Mouse (Mus musculus) adrenal gland, postnatal 10 days (tissue): ENCODE measurements around the gene Inpp5f. TPM values are rescaled to one million over a fixed set of nuclear protein-coding genes. Genes with fewer than 3 reads are reported as not detected.
"Not testable (repeated sequence)": the region's sequence is repeated elsewhere in the genome, so short reads cannot be mapped to it uniquely, and the experiment has no call there.

Experiments used
- DNase-seq: peaks from one replicate; pipeline ENCODE4 v3.0.0; 2021; ENCODE audit warnings: mixed read lengths
- total RNA-seq, 2 experiments: library from RNA; stranded (reverse); gene quantifications; 2 replicates each; pipeline ENCODE4 v1.2.3; 2021

The Inpp5f gene
- total RNA-seq, 2 experiments from 2014 or later = 19.7 to 28.0 TPM

GRCm38 (mm10) chr7:128656970-128657369, 45.8 kb downstream of the Inpp5f start:
- no peak for DNase-seq

- no peak for DNase-seq
Measured at GRCm38 (mm10) chr7:128663906-128664305, 52.8 kb downstream of the Inpp5f start.

GRCm38 (mm10) chr7:128664861-128665377, 53.8 kb downstream of the Inpp5f start:
- DNase-seq = no peak

GRCm38 (mm10) chr7:128667788-128668187, 56.7 kb downstream of the Inpp5f start:
- DNase-seq = no peak

- DNase-seq = no peak
Measured at GRCm38 (mm10) chr7:128668831-128669230, 57.7 kb downstream of the Inpp5f start.

- peak; percentile 28 for DNase-seq
Measured at GRCm38 (mm10) chr7:128671952-128672351, 60.8 kb downstream of the Inpp5f start.

DNA sequence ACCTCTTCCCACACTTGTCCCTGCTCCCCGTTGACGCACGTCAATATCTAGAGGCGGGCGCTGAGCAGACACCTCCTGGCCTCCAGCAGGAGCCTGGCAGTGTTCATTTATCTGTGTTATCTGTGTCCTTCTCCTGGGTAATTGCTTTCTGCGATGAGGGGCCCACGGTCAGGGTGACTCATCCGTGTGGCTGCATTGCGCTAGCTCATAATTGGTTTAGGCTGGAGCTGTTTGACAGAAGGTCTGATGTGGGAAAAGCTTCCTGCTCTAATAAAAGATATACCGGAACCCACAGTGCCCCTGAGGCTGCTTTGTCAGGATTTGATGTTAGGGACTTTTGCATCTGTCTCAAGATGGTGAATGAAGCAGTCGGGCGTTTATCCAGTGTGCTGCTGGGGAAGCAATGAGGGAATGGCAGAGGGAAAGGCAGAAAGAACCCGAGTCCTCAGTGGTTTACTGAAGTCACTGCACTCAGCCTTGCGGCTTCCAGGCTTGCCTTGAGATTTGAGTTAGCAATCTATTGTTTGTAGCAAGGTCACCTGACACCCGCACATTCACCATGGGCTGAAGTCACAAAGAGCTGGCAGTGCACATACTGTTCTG, 61.4 kb downstream of the Inpp5f start:
- peak; percentile 72 for DNase-seq

- no peak for DNase-seq
Measured at GRCm38 (mm10) chr7:128678546-128678945, 67.4 kb downstream of the Inpp5f start.

DNA sequence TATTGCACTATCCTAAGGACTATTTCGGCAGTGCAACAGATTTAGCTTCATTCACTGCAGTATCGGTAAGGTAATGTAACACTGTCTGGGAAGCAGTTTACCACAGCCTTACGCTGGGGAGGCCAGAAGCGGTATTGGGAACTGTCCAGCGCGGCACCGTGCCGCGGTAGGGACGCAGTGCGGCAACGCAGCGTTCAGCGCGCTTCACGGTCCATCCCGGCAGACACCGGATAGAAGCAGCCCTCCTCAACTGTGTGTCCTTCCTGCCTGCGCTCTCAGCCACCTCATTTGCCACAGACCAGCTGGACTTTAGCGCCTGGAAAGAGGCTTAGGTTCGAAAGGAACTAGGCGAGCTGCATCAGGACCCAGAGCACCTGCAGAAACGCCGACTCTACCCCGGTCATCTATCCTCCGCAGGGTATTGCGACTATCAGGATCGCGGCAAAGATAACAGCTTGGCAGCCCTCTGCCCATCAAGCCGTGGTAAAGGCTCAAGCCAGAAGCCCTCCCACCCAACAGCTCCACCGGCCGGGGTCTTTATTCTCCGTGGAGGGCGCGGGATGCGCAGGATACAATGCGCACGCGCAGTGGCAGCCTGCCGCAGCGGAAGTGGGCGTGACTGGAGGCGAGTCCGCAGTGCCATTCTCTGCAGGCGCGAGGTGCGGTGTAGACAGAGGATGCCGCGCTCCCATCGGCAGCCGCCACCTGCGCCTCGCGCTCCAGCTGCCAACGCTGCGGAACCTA, 76.9 kb downstream of the Inpp5f start:
- peak; percentile 77 for DNase-seq

DNA sequence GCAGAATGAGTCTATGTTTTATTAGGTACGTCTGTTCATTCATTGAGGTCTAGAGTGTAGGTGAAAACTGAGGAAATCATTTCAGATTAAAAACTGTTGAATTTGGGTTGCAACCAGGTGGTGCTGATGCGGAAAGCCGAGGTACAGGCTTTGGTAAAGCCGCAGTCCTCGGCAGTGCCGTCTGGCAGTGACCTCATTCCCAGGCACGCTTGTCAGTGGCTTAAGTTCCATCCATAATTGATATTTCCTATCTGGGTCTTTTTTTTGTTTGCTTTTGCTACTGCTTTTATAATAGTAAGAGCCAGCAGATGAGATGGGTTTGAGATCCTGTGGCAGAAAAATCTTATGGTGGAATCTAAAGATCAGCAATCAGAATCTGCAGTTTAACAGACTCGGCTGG, 78.2 kb downstream of the Inpp5f start:
- no peak for DNase-seq

DNA sequence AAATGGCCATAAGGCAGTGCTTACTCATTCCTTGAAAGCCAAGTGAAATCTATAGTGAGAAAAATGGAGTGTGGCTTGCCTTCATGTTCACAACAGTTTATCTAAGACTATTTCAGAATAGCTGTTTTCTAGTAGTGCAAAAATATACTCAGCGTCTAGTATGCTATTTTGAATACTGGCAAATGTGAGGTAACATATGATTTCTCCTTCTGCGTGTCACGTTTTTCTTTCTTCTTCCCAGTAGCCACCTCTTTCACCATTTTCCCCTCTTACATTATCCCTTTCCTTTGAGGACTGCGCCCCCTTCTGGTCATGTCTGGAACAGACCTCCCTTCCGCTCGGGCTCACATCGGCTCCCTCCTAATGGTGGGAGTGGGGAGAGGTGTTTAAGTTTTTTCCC, 78.9 kb downstream of the Inpp5f start:
- DNase-seq = peak; percentile 95

GRCm38 (mm10) chr7:128690796-128691195, 79.7 kb downstream of the Inpp5f start:
- DNase-seq = no peak

- no peak for DNase-seq
Measured at GRCm38 (mm10) chr7:128692163-128692562, 81.0 kb downstream of the Inpp5f start.

- no peak for DNase-seq
Measured at GRCm38 (mm10) chr7:128694848-128695247, 83.7 kb downstream of the Inpp5f start.

- DNase-seq = not testable (repeated sequence)
Measured at GRCm38 (mm10) chr7:128699959-128700358, 88.8 kb downstream of the Inpp5f start.

DNA sequence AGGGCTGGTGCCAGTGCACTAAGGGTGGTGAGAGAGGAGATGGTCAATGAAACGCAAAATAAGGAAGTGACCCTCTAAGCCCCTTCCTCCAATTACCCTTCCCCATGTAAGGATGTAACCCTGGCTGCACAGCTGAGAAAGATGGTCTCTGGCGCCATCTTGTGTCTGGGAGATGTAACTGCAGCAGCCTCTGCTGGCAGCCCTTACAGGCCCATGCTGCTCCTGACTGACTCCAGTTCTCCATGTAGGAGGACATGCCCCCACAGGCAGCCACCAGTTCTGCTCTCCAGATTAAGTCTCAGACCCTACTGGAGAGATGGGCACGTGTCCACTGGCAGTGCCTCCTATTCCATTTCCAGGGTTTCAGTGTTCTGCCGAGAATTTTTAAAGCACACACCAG, 94.6 kb downstream of the Inpp5f start:
- DNase-seq = peak; percentile 78

GRCm38 (mm10) chr7:128717991-128718390, 106.9 kb downstream of the Inpp5f start:
- no peak for DNase-seq

- DNase-seq = peak; percentile 67
Measured at GRCm38 (mm10) chr7:128724761-128725160, 113.6 kb downstream of the Inpp5f start.

GRCm38 (mm10) chr7:128725189-128725588, 114.1 kb downstream of the Inpp5f start:
- DNase-seq = no peak

GRCm38 (mm10) chr7:128726999-128727398, 115.9 kb downstream of the Inpp5f start:
- no peak for DNase-seq

- no peak for DNase-seq
Measured at GRCm38 (mm10) chr7:128727701-128728100, 116.6 kb downstream of the Inpp5f start.

DNA sequence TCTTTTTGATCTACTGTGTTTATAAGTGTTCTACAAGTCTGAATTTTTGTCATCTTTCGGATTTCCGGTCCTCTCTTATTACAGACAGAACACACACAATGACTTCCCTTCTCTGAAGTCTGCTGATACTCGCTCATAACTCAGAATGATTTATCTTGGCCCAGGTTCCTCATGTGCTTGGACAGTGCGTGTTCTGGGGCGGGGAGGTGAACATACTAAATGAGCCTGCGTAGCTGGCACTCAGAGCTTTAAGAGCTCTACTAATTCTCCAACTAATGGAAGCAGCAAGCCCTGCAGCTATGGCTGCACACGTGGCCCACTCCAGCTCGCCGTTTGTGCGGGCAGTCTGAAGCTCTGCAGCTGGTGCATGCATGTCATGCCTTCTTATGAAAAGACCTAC, 117.6 kb downstream of the Inpp5f start:
- no peak for DNase-seq

GRCm38 (mm10) chr7:128731585-128731984, 120.5 kb downstream of the Inpp5f start:
- DNase-seq = no peak

DNA sequence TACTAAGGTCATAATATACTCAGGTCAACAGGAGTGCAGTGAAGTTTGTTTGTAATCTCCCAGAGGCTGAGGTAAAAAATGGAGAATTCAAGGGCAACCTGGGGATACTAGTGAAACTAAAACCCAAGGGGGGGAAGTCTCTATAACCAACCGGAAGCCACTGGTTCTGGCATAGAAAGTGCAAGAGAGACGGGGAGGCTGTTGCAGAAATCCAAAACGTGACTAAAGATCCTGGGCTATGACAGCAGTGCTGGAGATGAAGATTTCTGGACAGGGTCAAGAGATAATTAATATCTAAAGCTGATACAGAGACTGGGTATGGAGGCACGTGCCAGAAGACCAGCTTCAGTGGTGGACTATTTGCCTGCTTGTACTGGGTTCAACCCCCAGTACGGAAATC, 126.9 kb downstream of the Inpp5f start:
- DNase-seq = no peak
